Mouse (Mus musculus) brown adipose tissue, adult 24 weeks (tissue): ENCODE data around the gene Aspg. TPM values are rescaled to one million over a fixed set of nuclear protein-coding genes. Genes with fewer than 3 reads are reported as not detected.

Experiments used
- H3K27ac ChIP-seq: fragments of 200-500 bp; replicated peaks from 2 replicates; pipeline ENCODE4 v1.5.1; 2012; ENCODE audit warnings: low read depth, mild to moderate bottlenecking, low read length
- H3K4me1 ChIP-seq: fragments of 200-500 bp; 2 replicates; pipeline ENCODE4 v1.6.1; 2012; ENCODE audit warnings: low read length, mixed read lengths; ENCODE audit not compliant: control insufficient read depth, insufficient read depth, insufficient read length
- H3K4me3 ChIP-seq: fragments of 200-500 bp; 2 replicates; pipeline ENCODE4 v1.5.1; 2012; ENCODE audit warnings: low read depth, mild to moderate bottlenecking, low read length, moderate library complexity; ENCODE audit not compliant: insufficient read depth
- polyA plus RNA-seq: library from polyadenylated mRNA; stranded (reverse); fragments of >200 nt; gene quantifications from 2 replicates; pipeline ENCODE4 v1.2.4, GENCODE M21; 2012; ENCODE audit not compliant: missing spikeins, insufficient read depth, insufficient read length

The Aspg gene
- polyA plus RNA-seq, 1 experiment, result 60.4 TPM

DNA sequence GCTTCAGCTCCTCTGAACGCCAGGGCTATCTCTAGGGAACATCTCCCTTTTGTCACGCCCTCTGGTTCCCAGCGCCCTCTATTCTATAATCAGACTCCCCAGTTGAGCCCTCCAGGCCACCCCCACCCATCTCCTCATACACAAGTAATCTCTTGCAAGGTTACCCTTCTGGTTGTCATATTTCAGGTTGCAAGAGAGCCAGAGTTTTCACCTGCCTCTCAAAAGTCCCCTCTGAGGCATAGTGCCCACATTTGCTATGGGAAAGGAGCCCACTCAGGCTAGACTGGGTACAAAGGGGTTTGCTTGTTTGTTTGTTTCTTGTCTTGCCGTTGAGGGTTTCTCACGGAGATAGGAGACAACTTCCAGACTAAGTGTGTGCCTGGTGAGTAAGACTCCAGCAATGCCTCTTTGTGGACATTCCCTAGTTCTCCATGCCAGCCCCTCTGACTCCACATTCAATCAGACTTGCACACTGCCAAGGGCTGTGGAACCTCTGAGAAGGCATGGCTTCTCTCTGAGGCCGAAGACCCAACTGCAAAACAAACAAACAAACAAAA is 22.9 kb downstream of the Aspg start:
- H3K4me3 ChIP-seq, result peak overlapping the region; percentile 71
- no peak overlapping the region for H3K27ac ChIP-seq
- H3K4me1 ChIP-seq, result peaks cover 7% of the 10 kb centered on the region; the same call in 1 of the 2 replicates

DNA sequence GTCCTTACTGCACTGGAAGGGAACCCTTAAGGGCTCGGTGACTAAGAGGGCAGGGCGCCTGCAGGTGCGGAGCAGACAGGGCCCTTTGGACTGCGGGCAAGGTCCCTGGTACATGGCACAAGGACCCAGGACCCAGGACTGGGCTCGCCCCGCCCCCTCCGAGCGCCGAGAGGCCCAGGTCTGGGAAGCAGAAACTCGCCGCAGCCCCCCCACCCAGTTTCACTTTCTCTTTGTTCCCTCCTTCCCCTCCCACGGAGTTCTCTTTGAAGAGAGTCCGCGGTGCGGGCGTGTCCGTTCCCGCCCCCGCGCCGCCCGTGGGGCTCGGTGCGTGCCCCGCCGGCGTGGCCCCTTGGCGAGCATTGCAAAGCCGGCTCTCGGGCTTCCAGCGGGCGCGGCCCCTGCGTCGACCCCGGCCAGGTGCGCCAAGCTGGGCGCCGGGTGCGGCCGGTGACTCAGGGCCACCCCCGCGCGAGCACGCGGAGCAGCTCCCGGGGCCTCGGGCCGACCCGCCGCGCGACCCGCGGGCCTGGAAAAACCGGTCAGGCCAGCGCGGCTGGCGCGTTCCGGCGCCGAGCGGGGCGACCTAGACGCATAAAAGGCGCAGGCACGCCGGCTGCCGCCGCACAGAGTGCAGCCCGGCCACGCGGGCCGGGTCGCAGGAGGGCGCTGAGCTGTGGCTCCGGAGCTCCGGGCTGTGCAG is 23.8 kb downstream of the Aspg start:
- no peak overlapping the region for H3K27ac ChIP-seq

DNA sequence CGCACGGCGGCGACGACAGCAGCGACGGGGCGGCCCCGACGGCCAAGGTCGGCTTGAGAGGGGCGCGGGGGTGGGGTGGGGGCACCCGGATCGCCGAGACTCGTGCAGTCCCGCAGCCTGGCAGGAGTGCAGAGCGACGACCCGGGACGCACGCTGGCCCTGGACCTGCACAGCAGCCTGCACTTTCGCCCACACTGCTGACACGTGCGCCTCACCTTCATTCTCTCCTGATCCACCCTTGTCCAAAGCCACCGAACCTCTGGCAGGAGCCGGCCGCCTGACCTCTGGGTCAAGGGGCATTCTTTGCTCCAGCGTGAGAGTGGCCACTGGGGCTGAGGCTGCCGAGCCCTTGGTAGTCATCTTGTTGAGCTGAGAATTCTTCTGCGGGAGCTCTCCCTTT is 24.5 kb downstream of the Aspg start:
- peak overlapping the region; percentile 71 for H3K4me3 ChIP-seq
- H3K4me1 ChIP-seq, result peaks cover 7% of the 10 kb centered on the region; the same call in 1 of the 2 replicates
- no peak overlapping the region for H3K27ac ChIP-seq

More for the DNA sequence above, 23.8 kb downstream of the Aspg start:
- H3K4me1 ChIP-seq, result peaks cover 7% of the 10 kb centered on the region; the same call in 1 of the 2 replicates
- H3K4me3 ChIP-seq, result peak overlapping the region; percentile 71

DNA sequence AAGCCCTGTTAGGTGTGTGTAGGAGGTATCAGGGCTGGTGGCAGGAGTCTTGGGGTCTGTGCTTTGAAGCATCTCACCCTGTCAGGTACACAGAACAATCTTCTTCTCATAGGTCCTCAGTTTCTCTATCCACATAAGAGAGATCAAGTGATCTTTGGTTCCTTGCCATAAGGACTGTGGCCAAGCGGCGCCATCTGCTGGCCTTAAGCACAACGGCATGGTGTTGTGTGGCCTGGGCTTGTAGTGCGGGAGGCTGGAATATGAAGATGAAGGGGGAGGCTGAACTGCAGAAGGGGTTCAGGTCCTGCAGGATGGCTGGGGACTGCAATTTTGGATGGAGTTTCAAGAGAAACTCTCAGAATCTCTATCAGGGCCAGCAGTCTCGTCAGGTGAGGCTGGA is 33.8 kb downstream of the Aspg start:
- no peak overlapping the region for H3K4me3 ChIP-seq
- no peaks in the 10 kb centered on the region for H3K4me1 ChIP-seq
- no peak overlapping the region for H3K27ac ChIP-seq

DNA sequence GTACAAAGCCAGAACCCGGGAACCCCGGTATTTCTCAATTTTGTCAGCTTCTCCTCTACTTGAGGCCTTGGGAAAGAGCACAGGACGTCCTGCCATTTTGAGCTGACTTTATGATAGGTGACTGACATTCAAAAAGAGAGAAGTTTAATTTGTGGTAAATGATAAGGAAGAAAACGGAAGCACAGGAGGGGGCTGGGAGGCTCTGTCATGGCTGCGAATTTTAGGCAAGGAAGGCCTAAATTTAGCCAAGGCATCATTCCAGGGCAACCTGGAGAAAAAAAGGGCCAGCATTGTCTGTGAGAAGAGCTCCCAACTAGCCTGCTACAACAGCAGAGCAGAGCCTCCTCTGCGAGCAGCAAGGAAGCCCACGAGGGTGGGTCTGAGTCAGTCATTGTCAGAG is 34.3 kb downstream of the Aspg start:
- no peak overlapping the region for H3K27ac ChIP-seq
- no peaks in the 10 kb centered on the region for H3K4me1 ChIP-seq
- no peak overlapping the region for H3K4me3 ChIP-seq

DNA sequence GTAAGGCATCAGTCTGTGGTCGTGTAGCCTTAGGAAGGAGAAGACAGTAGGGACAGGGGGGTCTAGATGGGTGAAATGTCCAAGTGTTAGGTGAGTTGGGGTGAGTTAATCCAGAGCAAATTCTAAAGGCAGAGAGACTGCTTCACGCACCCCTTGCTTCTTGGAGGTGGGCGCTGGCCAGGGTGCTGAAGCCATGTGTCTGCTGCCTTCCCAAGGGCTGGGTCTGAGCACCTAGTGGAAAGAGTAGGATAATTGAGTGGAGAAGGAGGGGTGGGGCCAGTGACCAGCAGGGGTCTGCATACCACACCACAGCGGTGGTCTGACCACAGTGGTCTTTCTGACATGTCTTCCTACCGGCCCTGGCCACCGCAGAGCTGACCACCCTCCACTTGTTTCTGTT is 34.8 kb downstream of the Aspg start:
- no peaks in the 10 kb centered on the region for H3K4me1 ChIP-seq
- no peak overlapping the region for H3K27ac ChIP-seq
- no peak overlapping the region for H3K4me3 ChIP-seq

DNA sequence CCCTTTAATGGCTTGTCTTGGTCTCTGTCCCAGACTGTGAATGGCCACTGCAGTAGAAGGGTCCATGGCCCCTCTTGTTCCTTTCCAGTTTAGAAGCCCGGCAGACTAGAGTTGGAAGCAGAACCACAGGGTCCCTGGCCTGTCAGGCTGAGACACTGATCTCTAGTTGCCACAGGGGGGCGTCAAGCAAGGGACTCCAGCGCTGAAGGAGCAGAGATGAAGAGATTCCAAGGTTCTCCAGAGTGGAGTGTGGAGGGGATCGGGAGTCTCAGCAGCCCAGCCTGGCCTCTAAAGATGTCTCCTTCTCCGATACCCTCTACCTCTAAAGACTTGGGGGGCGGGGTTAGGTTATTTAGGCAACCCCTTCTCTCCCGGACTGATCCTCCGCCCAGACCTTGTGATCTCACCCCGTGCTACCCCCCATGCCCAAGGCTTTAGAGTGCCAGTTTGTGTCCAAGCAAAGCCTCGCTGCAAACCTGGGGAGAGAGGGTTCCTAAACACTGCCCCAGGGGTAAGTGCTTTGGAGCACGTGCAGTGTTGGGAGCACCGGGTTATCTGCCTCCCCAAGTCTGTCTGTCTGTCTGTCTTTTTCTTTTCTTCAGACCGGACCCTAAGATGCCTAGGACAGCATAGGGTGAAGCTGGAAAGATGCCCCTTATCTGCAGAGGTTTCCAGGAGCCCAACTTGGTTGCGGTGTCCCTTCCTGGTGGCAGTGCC is 36.8 kb downstream of the Aspg start:
- Histone ChIP-seq H3K27ac (no peak overlapping the region), H3K4me3 (peak overlapping the region; percentile 44), H3K4me1 (no peaks in the 10 kb centered on the region)

DNA sequence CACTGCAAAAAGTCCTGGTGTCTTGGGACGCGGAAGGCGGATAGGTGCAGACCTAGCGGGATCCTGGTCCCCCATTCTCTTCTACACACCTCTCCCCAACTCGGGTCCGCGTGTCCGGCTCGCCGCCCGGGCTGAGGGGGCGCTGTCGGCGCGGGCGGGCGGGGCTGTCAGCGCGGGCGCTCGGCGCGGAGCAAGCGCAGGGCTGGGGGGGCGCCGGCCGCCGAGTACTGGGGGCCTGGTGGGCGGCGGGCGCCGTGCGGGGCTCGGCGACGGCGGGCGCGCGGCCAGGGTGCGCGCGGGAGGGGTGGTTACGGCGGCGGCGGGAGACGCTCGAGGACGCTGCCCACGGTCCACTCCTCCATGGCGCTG is 37.3 kb downstream of the Aspg start:
- Histone ChIP-seq H3K4me1 (no peaks in the 10 kb centered on the region), H3K27ac (no peak overlapping the region), H3K4me3 (peak overlapping the region; percentile 63)

DNA sequence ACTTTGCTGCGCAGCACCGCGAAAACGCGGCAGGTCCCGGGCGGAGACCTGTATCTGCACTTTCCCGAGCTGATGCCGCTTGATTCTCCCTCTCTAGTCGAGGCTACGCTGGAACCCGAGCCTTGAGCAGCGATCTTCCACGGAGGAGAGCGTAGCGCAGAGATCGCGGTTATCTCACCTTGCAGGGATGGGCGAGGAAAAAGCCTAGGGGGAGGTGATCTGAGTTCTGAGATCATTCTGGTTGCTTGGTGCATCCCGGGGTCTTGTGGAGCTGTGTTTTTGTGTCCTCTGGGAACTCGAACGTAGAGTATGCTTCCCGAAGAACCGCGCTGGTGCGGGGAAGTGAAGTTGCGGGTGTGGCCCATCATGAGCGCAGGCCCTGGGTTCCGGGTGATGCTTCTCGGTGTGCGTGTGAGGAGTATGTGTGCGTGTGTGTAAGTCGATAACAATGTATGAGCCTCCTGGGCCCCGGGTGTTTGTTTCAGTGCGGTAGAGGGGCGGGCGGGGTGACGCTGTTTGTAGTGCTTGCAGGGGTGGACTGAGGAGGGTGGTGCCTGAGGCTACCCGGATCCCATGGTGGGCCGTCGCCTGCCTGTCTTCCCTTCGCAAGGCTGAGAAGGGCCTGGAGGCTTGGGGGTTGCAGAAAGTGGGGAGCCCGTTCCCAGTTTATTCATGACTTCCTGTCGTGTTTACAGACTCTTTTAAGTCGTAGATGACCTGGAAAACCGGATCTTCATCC is 38.1 kb downstream of the Aspg start:
- Histone ChIP-seq H3K27ac (no peak overlapping the region), H3K4me3 (peak overlapping the region; percentile 63), H3K4me1 (peaks cover 2% of the 10 kb centered on the region; the same call in 1 of the 2 replicates)

DNA sequence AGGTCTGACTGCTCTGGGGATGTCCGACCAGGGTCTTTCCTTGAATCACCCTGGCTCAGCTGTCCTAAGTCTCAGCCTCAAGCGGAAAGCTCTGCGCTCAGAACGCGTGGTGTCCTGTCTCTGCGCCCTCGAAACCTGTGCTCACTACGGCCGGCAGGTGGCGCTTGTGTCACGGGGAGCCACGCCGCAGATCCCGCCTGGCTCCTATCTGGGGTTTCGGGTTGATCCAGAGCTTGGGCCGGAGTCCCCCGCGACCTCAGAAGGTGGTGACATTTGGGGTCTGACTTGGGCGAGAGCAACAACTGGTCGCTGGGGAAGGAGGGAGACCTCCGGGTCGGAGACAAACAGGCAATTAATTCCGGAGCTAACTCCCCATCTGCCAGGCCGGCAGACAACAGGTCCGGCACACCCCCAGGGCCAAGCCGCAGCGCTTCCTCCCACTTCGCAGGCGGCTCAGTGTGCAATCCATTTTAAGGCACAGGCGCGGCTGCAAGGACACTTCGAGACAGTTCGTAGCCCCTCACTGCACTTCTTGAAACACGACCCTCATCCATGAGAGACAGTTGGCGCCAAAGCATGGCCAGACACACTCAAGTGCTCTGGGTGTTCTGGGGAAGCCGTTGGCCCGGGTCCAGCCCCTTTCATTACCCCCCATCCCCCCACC is 38.9 kb downstream of the Aspg start:
- H3K27ac ChIP-seq, result 0 out of 2 replicates have a peak overlapping the region, but pooled peaks have one; percentile 33
- H3K4me3 ChIP-seq, result peak overlapping the region; percentile 95
- peaks cover 9% of the 10 kb centered on the region; the same call in 1 of the 2 replicates for H3K4me1 ChIP-seq

DNA sequence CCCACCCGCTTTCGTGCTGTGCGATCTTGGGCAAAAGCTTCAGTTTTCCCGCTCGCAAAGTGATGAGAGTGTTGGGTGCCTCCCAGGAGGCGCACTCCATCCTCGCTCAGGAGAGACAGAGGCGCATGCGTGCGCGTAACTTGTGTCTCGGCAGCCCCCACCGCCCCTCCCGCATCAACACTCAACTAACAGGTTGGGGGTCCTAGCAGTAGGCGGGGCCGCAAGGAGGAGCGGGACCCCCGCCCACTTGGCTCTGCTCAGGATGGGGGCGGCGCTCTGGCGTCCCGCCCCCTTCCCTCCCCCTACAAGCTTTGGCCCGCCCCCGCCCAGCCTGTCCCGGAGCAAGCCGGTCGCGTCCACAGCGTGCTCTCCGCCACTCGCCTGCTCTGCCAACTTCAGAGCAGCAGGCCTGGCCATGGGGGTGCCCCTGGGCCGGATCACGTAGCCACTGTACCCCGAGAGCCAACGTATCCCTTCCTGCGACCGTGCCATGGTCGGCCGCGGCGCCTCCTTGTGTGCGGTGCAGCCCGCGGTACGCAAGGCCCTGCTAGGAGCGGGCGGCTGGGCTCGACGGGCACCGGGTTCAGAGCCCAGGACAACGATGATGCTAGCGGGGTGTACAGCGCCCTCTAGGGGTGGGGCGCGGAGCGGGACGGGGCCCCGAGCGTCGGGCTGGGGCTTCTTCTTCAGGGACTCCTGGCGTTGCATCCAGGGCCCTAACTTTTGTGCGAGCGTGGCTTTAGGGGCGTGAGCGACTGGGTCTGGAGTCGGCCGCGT is 39.6 kb downstream of the Aspg start, which contains the start of gene Kif26a:
Gene Kif26a, plus strand, starts transcription at position 334 of the 777 bp plus-strand sequence.
- H3K4me1 ChIP-seq, result peaks cover 9% of the 10 kb centered on the region; the same call in 1 of the 2 replicates
- peak within 1 kb of the TSS; percentile 88 for H3K27ac ChIP-seq
- H3K4me3 ChIP-seq, result peak within 1 kb of the TSS; percentile 95

DNA sequence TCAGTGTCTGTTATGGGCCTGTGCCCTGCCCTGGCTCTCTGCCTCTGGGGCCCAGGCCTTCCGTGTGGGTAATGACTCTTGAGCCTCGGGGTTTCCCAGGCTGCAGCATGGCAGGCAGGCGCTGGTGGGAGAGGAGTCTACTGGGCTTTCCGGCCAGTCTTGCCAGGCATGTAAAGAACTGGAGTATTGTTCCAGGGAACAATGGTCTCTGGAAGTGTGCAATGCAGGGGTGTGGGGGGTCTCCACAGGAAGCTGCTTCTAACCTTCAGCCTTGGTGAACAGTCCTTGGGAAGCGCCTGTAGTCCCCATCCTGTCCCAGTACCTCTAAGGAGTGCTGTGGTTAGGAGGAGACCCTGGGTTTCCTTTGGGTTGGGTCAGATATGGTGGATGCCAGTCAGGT is 40.9 kb downstream of the Aspg start:
- H3K4me3 ChIP-seq, result peak overlapping the region; percentile 95
- peaks cover 15% of the 10 kb centered on the region for H3K4me1 ChIP-seq
- H3K27ac ChIP-seq, result peak overlapping the region; percentile 76

DNA sequence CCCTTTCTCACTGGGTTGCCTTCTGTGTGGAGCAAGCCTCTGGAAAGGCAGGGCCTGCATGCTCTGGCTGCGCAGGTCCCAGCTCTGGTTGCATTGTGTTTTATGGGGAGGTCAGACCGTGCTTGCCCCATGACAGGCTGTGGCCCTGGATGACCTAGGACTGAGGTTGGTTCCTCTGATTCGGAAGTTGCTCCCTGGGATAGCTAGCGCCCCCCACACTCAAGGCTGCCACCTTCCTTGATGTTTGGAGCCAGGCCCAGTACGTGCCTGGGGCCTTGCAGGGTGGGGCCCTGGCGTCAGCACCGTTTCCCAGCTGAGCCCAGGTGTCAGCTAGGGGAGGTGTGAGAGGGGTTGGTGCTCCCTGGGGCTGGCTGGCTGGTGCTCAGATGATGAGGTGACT is 43.5 kb downstream of the Aspg start:
- H3K4me1 ChIP-seq, result peaks cover 18% of the 10 kb centered on the region
- H3K27ac ChIP-seq, result peak overlapping the region; percentile 2; the same call in 1 of the 2 replicates
- peak overlapping the region; percentile 95 for H3K4me3 ChIP-seq
